Mouse (Mus musculus): ENCODE measurements at regions not wholly inside any gene's neighbourhood (a gene's known extent, or its start where the extent isn't known, plus 50 kb on each side); places are given as distances from the start of the nearest gene placed in this dataset.
"Not testable (repeated sequence)": the region's sequence is repeated elsewhere in the genome, so short reads cannot be mapped to it uniquely, and the experiment has no call there.

DNA sequence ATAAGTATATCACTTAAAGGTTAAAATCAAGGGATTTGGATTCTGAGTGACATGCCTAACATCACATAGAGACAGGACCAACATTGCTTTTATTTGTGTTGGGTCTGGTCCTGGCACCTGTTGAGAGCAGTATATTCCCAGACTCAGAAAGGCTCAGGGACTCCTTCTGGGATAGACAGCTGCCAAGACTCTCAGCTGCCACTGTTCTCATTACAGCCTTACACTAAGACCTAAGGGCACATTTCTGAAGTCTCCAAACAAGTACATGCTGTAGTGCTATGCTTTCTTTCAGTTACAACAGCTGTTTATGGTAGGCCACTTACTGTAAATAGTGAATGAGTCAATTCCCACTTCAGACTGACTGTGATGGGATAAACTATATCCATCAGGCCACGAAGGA, 77.7 kb upstream of the Fam13a start:
- Histone ChIP-seq H3K9me3 (ENCODE audit: control insufficient read depth, low read length) (no peaks in the 10 kb centered on the region), H3K4me2 (ENCODE audit: low read depth, low read length) (no peak overlapping the region), H3K9ac (ENCODE audit: low read depth, low read length) (no peak overlapping the region), H3K4me1 (ENCODE audit: control insufficient read depth, insufficient read depth, low read length) (no peaks in the 10 kb centered on the region), H3K27ac (replicated peaks; ENCODE audit: low read depth, low read length) (no peak overlapping the region), H3K27me3 (replicated peaks; ENCODE audit: control insufficient read depth, insufficient read depth, low read length) (no peaks in the 10 kb centered on the region), H3K4me3 (ENCODE audit: low read depth, low read length) (no peak overlapping the region), H3K36me3 (ENCODE audit: control insufficient read depth, insufficient read depth, low read length) (no peaks in the 10 kb centered on the region)
- WGBS, result 63% methylated on average over 1 of the region's 1 CpGs
- ATAC-seq (ENCODE audit: low read depth), result peak; percentile 63
- DNase-seq (ENCODE audit: low spot score), result peak; percentile 41

DNA sequence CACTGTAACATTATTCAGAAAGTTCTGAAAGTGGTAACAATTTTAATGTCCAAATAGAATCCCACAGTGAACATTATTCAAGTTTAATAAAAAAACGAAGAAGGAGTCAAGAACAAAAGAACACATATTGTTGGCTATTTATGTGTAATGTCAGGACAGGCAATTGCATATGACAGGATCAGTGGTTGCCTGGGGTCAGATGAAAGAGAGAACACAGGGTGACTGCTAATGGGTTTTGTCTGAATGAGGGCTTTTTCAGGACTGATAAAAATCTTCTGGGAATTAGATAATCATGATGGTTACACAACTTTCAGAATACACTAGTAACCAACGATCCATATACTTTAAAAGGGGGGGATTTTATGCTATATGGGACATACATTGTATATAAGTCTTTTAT, 79.6 kb upstream of the Fam13a start:
- Histone ChIP-seq H3K36me3 (ENCODE audit: control insufficient read depth, insufficient read depth, low read length) (no peaks in the 10 kb centered on the region), H3K27me3 (replicated peaks; ENCODE audit: control insufficient read depth, insufficient read depth, low read length) (no peaks in the 10 kb centered on the region), H3K4me1 (ENCODE audit: control insufficient read depth, insufficient read depth, low read length) (no peaks in the 10 kb centered on the region), H3K9me3 (ENCODE audit: control insufficient read depth, low read length) (no peaks in the 10 kb centered on the region), H3K4me3 (ENCODE audit: low read depth, low read length) (no peak overlapping the region), H3K9ac (ENCODE audit: low read depth, low read length) (no peak overlapping the region), H3K4me2 (ENCODE audit: low read depth, low read length) (no peak overlapping the region), H3K27ac (replicated peaks; ENCODE audit: low read depth, low read length) (no peak overlapping the region)
- ATAC-seq (ENCODE audit: low read depth), result no peak
- 42% methylated on average over 2 of the region's 2 CpGs for whole genome bisulfite sequencing
- no peak for DNase-seq (ENCODE audit: low spot score)

DNA sequence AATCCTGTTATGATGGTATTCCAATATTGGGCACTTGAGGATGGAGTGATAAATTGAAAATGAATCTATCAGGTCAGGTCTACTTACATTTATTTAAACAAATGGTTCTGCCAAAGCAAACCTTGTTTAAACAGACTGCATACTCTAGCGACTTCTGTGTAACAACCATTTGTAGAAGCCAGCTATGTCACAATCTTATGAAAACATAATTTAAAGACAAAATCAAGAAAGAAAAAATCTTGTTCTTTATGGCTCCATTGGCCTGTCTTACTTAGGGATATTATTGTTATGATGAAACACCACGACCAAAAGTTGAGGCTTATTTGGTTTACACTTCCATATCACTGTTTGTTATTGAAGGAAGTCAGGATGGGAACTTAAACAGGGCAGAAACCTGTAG, 80.1 kb upstream of the Fam13a start:
- H3K4me2 ChIP-seq (ENCODE audit: low read depth, low read length), result no peak overlapping the region
- no peak for ATAC-seq (ENCODE audit: low read depth)
- H3K9me3 ChIP-seq (ENCODE audit: control insufficient read depth, low read length), result no peaks in the 10 kb centered on the region
- no peaks in the 10 kb centered on the region for H3K36me3 ChIP-seq (ENCODE audit: control insufficient read depth, insufficient read depth, low read length)
- 55% methylated on average over 2 of the region's 2 CpGs for WGBS
- H3K4me1 ChIP-seq (ENCODE audit: control insufficient read depth, insufficient read depth, low read length), result no peaks in the 10 kb centered on the region
- no peak for DNase-seq (ENCODE audit: low spot score)
- H3K27ac ChIP-seq (replicated peaks; ENCODE audit: low read depth, low read length), result no peak overlapping the region
- H3K9ac ChIP-seq (ENCODE audit: low read depth, low read length), result no peak overlapping the region
- no peaks in the 10 kb centered on the region for H3K27me3 ChIP-seq (replicated peaks; ENCODE audit: control insufficient read depth, insufficient read depth, low read length)
- no peak overlapping the region for H3K4me3 ChIP-seq (ENCODE audit: low read depth, low read length)

DNA sequence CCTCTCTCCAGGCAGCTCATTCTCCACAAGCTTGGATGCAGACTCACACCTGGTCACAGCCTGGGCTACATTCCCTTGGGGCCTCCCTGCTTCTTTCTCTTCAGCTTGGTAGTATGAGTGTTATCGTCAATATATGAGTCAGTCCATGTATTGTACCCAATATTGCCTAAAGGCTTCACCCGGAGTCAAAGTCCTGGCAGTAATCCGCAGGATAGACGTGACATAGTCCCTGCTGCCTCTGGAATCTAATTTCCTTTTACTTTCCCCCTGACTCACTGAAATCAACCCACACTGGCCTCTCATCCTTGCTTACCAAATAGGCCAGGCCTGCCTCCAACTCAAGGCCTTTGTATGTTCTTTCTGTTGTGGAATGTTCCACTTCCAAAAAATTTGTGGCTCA, 83.8 kb upstream of the Fam13a start:
- no peak for DNase-seq (ENCODE audit: low spot score)
- no peaks in the 10 kb centered on the region for H3K36me3 ChIP-seq (ENCODE audit: control insufficient read depth, insufficient read depth, low read length)
- no peaks in the 10 kb centered on the region for H3K27me3 ChIP-seq (replicated peaks; ENCODE audit: control insufficient read depth, insufficient read depth, low read length)
- H3K4me3 ChIP-seq (ENCODE audit: low read depth, low read length), result no peak overlapping the region
- no peak overlapping the region for H3K4me2 ChIP-seq (ENCODE audit: low read depth, low read length)
- WGBS, result 65% methylated on average over 4 of the region's 4 CpGs
- no peak for ATAC-seq (ENCODE audit: low read depth)
- H3K9me3 ChIP-seq (ENCODE audit: control insufficient read depth, low read length), result no peaks in the 10 kb centered on the region
- no peaks in the 10 kb centered on the region for H3K4me1 ChIP-seq (ENCODE audit: control insufficient read depth, insufficient read depth, low read length)
- no peak overlapping the region for H3K27ac ChIP-seq (replicated peaks; ENCODE audit: low read depth, low read length)
- no peak overlapping the region for H3K9ac ChIP-seq (ENCODE audit: low read depth, low read length)

DNA sequence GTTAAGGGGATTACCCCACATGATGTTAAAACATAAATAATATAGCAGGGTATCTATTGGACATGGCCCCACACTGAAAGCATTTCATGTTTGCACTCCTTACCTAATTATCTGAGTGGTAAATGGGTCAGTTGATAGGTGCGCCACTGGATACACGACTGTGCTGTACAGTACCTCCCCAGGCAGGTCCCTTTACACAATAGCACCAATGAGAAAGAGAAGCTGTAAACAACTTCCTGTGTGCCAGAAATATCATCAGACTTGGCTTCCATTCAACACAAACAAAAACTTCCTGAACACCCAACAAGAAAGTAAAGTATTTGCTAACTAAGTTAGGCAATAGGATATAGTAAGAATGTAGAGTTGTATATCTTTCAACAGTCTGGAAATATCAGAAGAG, 76.3 kb upstream of the Tigd2 start:
- ATAC-seq (ENCODE audit: low read depth), result 0 out of 2 replicates have a peak, but pooled peaks have one; percentile 37
- 58% methylated on average over 2 of the region's 2 CpGs for WGBS
- DNase-seq (ENCODE audit: low spot score), result peak; percentile 19

DNA sequence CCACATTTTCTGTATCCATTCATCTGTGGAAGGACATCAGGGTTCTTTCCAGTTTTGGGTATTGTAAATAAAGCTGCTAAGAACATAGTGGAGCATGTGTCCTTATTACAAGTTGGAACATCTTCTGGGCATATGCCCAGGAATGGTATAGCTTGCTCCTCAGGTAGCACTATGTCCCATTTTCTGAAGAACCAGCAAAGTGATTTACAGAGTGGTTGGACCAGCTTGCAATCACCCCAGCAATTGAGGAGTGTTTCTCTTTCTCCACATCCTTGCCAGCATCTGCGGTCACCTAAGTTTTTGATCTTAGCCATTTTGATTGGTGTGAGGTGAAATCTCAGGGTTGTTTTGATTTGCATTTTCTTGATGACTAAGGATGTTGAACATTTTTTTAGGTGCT, 74.9 kb upstream of the Tigd2 start:
- H3K36me3 ChIP-seq (ENCODE audit: control insufficient read depth, insufficient read depth, low read length); DNase-seq (ENCODE audit: low spot score); H3K4me2 ChIP-seq (ENCODE audit: low read depth, low read length); H3K9me3 ChIP-seq (ENCODE audit: control insufficient read depth, low read length); H3K27ac ChIP-seq (replicated peaks; ENCODE audit: low read depth, low read length); H3K4me1 ChIP-seq (ENCODE audit: control insufficient read depth, insufficient read depth, low read length); H3K9ac ChIP-seq (ENCODE audit: low read depth, low read length); ATAC-seq (ENCODE audit: low read depth); H3K4me3 ChIP-seq (ENCODE audit: low read depth, low read length); H3K27me3 ChIP-seq (replicated peaks; ENCODE audit: control insufficient read depth, insufficient read depth, low read length): not testable (repeated sequence)
- 89% methylated on average over 1 of the region's 1 CpGs for WGBS

More for the DNA sequence above, 76.3 kb upstream of the Tigd2 start:
- H3K4me2 ChIP-seq (ENCODE audit: low read depth, low read length), result no peak overlapping the region
- H3K9me3 ChIP-seq (ENCODE audit: control insufficient read depth, low read length), result no peaks in the 10 kb centered on the region
- no peak overlapping the region for H3K9ac ChIP-seq (ENCODE audit: low read depth, low read length)
- H3K4me3 ChIP-seq (ENCODE audit: low read depth, low read length), result no peak overlapping the region
- no peaks in the 10 kb centered on the region for H3K36me3 ChIP-seq (ENCODE audit: control insufficient read depth, insufficient read depth, low read length)
- no peaks in the 10 kb centered on the region for H3K4me1 ChIP-seq (ENCODE audit: control insufficient read depth, insufficient read depth, low read length)
- no peak overlapping the region for H3K27ac ChIP-seq (replicated peaks; ENCODE audit: low read depth, low read length)
- no peaks in the 10 kb centered on the region for H3K27me3 ChIP-seq (replicated peaks; ENCODE audit: control insufficient read depth, insufficient read depth, low read length)

DNA sequence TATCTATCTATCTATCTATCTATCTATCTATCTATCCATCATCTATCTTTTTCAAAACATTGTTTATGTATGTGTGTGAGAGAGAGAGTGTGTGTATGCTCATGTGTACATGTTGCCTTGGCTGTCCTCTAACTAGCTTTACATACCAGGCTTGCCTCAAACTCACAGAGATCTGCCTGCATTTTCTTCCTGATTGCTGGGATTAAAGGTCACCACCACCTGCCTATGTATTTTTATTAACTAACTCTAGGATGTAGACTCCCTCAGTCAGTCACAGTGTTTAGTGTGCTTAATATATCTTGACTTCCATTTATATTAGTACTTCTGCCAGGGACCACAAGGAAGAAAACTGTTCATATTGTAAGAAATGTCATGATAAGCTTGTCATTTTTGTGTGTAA, 69.0 kb upstream of the Tigd2 start:
- Histone ChIP-seq H3K4me2 (ENCODE audit: low read depth, low read length) (no peak overlapping the region), H3K4me1 (ENCODE audit: control insufficient read depth, insufficient read depth, low read length) (no peaks in the 10 kb centered on the region), H3K27ac (replicated peaks; ENCODE audit: low read depth, low read length) (no peak overlapping the region), H3K4me3 (ENCODE audit: low read depth, low read length) (no peak overlapping the region), H3K9ac (ENCODE audit: low read depth, low read length) (no peak overlapping the region), H3K27me3 (replicated peaks; ENCODE audit: control insufficient read depth, insufficient read depth, low read length) (no peaks in the 10 kb centered on the region), H3K36me3 (ENCODE audit: control insufficient read depth, insufficient read depth, low read length) (no peaks in the 10 kb centered on the region), H3K9me3 (ENCODE audit: control insufficient read depth, low read length) (no peaks in the 10 kb centered on the region)
- no peak for DNase-seq (ENCODE audit: low spot score)
- no peak for ATAC-seq (ENCODE audit: low read depth)

DNA sequence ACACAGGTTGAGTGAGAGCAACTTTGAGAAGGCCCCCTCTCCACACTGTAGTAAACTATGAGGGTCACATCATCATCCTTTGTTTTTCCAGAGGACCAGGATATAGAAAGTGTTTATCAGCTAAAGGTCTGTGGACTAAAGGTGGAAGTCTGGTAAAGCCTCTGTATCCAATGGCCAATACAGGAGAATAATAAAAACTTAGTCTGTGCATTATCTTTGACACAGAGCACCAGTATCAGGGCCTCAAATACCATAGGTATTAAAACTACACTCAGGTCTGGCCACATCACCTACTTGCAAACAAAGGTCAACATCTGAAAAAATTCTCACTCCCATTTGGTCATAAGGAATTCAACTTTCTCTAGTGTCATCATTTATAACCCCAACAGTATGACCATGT, 66.6 kb upstream of the Tigd2 start:
- Histone ChIP-seq H3K4me2 (ENCODE audit: low read depth, low read length) (no peak overlapping the region), H3K27me3 (replicated peaks; ENCODE audit: control insufficient read depth, insufficient read depth, low read length) (no peaks in the 10 kb centered on the region), H3K9me3 (ENCODE audit: control insufficient read depth, low read length) (no peaks in the 10 kb centered on the region), H3K4me1 (ENCODE audit: control insufficient read depth, insufficient read depth, low read length) (no peaks in the 10 kb centered on the region), H3K9ac (ENCODE audit: low read depth, low read length) (no peak overlapping the region), H3K27ac (replicated peaks; ENCODE audit: low read depth, low read length) (no peak overlapping the region), H3K4me3 (ENCODE audit: low read depth, low read length) (no peak overlapping the region), H3K36me3 (ENCODE audit: control insufficient read depth, insufficient read depth, low read length) (no peaks in the 10 kb centered on the region)
- no peak for ATAC-seq (ENCODE audit: low read depth)
- DNase-seq (ENCODE audit: low spot score), result no peak

DNA sequence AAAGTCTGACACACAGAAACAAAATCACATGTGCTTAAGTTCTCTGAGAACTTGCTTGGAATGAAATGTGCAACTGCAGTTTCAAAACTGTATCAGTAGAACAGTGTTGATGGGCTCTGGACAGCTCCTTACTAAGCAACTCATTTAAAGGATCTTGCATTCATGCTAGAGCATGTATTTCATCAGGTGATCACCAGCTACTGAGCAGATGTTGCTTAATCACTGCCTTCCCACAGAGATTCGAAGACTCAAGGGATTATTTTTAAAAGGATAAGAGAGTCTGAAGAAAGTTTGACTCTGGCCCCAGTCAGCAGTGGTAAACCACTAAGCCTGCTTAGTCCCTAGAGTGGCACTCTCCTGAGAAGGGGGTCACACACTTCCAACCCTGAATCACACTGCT, 61.2 kb upstream of the Tigd2 start:
- Histone ChIP-seq H3K4me3 (ENCODE audit: low read depth, low read length) (no peak overlapping the region), H3K36me3 (ENCODE audit: control insufficient read depth, insufficient read depth, low read length) (no peaks in the 10 kb centered on the region), H3K27me3 (replicated peaks; ENCODE audit: control insufficient read depth, insufficient read depth, low read length) (no peaks in the 10 kb centered on the region), H3K27ac (replicated peaks; ENCODE audit: low read depth, low read length) (no peak overlapping the region), H3K9me3 (ENCODE audit: control insufficient read depth, low read length) (no peaks in the 10 kb centered on the region), H3K4me2 (ENCODE audit: low read depth, low read length) (no peak overlapping the region), H3K9ac (ENCODE audit: low read depth, low read length) (no peak overlapping the region), H3K4me1 (ENCODE audit: control insufficient read depth, insufficient read depth, low read length) (no peaks in the 10 kb centered on the region)
- ATAC-seq (ENCODE audit: low read depth), result peak; percentile 30; the same call in 1 of the 2 replicates
- peak; percentile 38 for DNase-seq (ENCODE audit: low spot score)
- 38% methylated on average over 1 of the region's 1 CpGs for WGBS

Measured in embryonic facial prominence, embryonic 14.5 days (tissue).